Mouse (Mus musculus) spleen, embryonic (tissue): Measurements from ENCODE around the gene Sgms1.

Experiments
- CTCF ChIA-PET: fragments of 350-600 bp; sonication (Branson Sonifier 250); formaldehyde crosslinking; loops from one replicate; lab custom pipeline; 2022; lab: Charles Lee

Sgms1 gene

GRCm38 (mm10) chr19:32301568-32301967 is 87.9 kb downstream of the Sgms1 start:
- CTCF ChIA-PET = no interaction called here

GRCm38 (mm10) chr19:32298221-32298620 is 91.3 kb downstream of the Sgms1 start:
- CTCF ChIA-PET = no interaction called here

DNA sequence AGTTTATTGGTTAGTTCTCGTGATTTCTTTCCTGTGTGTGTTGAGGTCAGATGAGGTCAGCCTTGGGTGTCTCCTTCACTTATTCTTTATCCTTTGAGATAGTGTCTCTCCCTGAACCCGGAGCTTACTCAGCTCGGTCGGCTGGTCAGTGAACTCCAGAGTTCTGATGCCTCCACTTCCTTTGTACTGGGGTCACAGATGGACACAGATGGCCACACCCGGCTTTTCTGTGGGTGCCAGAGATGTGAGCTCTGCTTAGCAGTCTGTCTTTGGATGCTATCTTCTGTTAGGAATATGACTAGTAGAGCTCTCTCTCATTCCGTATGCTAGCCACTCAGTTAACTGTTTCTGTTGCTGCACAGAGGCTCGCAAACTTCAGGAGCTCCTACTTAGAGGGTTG is 92.7 kb downstream of the Sgms1 start:
- CTCF ChIA-PET = interaction anchor here (0.6 kb wide), 1 partner anchor 22 kb away, joined by 3 read pairs; no protein-coding TSS in a partner anchor

DNA sequence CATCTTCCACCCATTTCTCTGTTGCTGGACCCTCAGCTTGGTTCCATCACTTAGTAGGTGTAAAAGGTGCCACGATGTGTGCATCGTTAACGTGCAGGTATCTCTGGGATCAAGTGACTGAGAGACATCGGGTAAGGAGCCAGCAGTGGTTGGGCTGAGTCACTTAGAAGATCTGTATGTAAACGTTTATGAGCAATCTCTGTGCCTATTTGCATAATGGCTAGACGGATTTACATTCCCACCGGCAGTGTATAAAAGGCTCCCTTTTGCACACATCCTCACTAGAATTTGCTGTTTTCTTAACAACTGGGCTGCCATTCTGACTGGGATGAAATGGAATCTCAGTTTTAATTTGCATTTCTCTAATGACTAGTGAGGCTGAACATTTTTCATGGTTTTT is 93.9 kb downstream of the Sgms1 start:
- CTCF ChIA-PET = no interaction called here

- CTCF ChIA-PET = interaction anchor here (0.6 to 1.6 kb wide), 2 partner anchors 10 to 27 kb away, joined by 4 read pairs; no protein-coding TSS in a partner anchor
Observed at GRCm38 (mm10) chr19:32292782-32293776, 96.4 kb downstream of the Sgms1 start.

GRCm38 (mm10) chr19:32292067-32292739 is 97.3 kb downstream of the Sgms1 start:
- CTCF ChIA-PET = interaction anchor here (0.6 kb wide), 1 partner anchor 26 kb away, joined by 4 read pairs; no protein-coding TSS in a partner anchor

DNA sequence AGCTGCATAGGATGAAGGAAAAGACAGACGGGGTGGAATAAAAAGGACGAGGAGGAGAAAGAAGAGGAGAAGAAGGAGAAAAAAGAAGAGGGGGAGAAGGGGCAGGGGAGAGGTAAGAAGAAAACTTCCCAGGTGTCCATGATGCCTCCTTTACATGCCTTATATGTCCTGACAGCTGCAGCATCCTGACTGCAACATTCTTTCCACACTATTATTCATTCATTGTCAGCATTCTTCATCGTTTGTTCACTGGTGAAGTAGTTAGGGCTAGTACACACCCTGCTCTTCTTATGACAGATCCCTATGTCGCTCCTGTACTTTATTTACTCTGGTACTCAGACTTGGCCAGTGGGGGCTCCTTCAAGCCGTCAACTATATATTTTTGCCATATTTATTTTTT is 98.4 kb downstream of the Sgms1 start:
- CTCF ChIA-PET = no interaction called here

- CTCF ChIA-PET = no interaction called here
Observed at GRCm38 (mm10) chr19:32288895-32289294, 100.6 kb downstream of the Sgms1 start.

- CTCF ChIA-PET = interaction anchor here (0.6 kb wide), 1 partner anchor 144 kb away, joined by 3 read pairs; no protein-coding TSS in a partner anchor
Observed at GRCm38 (mm10) chr19:32287839-32288238, 101.7 kb downstream of the Sgms1 start.

DNA sequence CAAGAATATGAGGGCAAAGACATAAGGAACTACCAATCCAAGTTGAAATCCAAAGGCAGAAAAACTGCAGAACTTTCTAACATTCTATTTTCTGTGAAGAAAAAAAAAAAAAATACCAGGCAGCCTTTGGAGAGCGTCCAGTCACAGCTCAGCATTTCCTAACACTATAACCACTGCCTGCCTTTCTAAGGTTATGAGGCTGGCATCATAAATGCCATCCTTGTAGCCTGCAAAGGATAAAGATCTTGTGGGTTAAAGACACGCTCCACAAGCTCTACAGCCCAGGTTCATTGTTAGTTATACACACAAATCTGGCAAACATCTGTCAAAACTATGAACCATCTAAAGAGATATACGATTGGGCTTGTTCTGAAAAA is 104.1 kb downstream of the Sgms1 start:
- CTCF ChIA-PET = interaction anchor here (0.7 to 1.3 kb wide), 3 partner anchors 14 to 472 kb away, joined by 3 to 4 read pairs (median 4); no protein-coding TSS in a partner anchor

DNA sequence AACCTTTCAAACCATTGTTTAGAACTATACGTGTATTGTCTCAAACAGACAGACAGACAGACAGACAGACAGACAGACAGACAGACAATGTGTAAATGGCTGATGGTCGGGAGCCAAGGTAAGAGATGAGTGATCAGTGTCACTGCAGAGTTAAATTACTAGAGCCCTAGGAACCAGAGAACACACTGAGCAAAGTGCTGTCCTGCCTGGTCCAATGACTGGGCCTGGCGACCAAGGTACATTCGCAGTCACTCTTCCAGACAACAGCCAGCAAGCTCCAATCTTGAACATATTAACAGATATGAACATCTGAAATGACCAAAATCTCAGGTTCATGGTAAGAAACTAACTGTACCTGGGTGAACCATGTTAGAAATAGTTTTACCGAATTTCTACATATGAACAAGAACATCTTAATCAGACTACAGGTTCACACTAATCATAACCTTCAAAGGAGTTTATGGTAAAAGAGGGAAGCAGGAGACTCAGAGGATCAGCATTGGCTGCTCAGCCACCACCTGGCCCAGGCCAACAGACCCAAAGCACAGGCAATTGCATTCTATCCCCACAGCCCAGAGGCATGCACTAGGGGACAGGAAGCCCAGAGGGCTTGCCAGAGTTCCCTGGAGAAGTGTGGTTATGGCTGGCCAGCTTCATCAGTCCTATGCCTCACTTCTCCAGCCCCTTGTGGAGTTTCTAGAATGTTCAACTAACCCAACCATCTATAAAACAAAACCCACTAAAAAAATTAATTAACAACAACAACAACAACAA is 104.6 kb downstream of the Sgms1 start:
- CTCF ChIA-PET = interaction anchor here (0.7 to 1.3 kb wide), 4 partner anchors 15 to 471 kb away, joined by 3 to 4 read pairs (median 4); no protein-coding TSS in a partner anchor

DNA sequence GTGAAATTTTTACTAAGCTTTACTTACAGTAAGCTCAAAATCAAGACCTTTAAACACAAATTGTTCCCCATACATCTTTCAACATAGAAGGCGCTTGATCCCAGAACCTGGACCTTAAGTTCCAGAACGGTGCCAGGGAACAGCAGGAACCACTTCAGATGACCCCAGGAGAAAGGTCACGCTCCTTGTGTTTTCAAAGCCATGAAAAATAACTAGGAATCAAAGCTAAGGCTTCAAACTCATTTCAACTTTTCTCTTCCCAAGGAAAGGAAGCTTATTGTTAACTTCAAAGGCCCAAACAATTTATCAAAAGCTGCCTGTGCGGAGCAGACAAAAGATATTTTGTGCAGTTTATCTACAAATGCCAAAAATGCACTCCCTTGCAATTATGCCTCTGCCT is 107.6 kb downstream of the Sgms1 start:
- CTCF ChIA-PET = no interaction called here

GRCm38 (mm10) chr19:32280380-32280779 is 109.1 kb downstream of the Sgms1 start:
- CTCF ChIA-PET = no interaction called here

GRCm38 (mm10) chr19:32279400-32279799 is 110.1 kb downstream of the Sgms1 start:
- CTCF ChIA-PET = no interaction called here

- CTCF ChIA-PET = interaction anchor here (0.5 kb wide), 1 partner anchor 50 kb away, joined by 3 read pairs; no protein-coding TSS in a partner anchor
Observed at GRCm38 (mm10) chr19:32277869-32278268, 111.6 kb downstream of the Sgms1 start.

DNA sequence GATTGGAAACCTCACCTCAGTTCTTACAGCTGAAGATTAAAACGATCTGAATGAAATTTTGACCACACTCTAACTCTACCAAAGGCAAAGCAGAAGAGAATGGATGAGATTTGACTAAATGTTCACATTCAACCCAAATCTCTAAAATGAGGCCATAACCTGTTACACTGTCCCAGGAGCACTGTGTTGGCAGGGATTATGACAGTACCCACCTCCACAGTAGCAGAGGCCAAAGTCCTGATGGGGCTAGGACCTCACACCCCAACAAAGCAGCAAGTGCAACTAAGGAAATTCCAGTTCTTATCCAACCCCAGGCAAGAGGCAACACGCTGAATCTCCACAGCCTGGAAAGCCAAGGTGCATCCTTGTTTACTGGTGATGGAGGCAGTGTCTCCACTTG is 112.2 kb downstream of the Sgms1 start:
- CTCF ChIA-PET = interaction anchor here (0.6 kb wide), 1 partner anchor 103 kb away, joined by 3 read pairs; no protein-coding TSS in a partner anchor

GRCm38 (mm10) chr19:32276817-32277216 is 112.7 kb downstream of the Sgms1 start:
- CTCF ChIA-PET = interaction anchor here (0.6 kb wide), 1 partner anchor 104 kb away, joined by 3 read pairs; no protein-coding TSS in a partner anchor

DNA sequence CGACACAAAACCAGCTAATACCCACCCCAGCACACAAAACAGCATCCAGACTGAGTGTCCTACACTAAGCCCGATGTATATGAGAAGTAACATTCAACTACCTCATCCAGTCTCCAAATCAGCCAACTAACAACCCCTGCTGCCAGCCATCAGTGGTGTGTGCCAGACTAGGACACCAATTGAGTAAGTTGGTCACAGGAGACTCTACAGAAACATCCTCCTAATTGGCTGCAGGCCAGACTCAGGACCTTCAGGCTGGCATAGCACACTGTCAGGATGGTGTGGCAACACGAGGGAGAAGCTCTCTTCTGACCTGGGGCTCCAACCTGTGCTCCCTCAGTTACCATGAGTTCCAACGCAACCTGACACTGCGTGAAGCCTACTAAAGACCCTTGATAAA is 113.3 kb downstream of the Sgms1 start:
- CTCF ChIA-PET = interaction anchor here (0.6 kb wide), 1 partner anchor 37 kb away, joined by 16 read pairs; no protein-coding TSS in a partner anchor

- CTCF ChIA-PET = interaction anchor here (1.0 kb wide), 1 partner anchor 120 kb away, joined by 3 read pairs; no protein-coding TSS in a partner anchor
Observed at GRCm38 (mm10) chr19:32275068-32275925, 114.2 kb downstream of the Sgms1 start.

DNA sequence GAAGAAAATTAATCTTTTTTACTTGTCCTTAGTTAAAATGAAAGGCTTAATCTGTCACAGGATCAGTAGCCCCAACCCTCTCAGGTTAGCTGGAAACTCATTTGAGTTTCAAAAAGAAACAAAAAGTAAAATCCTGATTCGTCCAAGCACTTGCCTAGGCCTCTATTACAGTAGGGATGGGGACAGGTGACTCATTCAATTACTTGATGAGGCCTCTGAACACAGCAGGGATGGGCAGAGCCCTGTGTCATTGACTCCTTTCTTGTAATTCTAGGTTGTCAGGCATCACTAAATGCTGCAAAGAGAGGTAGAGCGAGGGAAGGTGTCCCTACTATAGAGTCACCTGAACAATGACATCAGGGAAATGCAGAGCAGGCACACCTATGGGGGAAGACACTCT is 115.4 kb downstream of the Sgms1 start:
- CTCF ChIA-PET = no interaction called here
